Mouse (Mus musculus) lung, postnatal 0 days (tissue): Measurements from ENCODE around the gene Ints11. TPM values are rescaled to one million over a fixed set of nuclear protein-coding genes. Genes with fewer than 3 reads are reported as not detected.

Source experiments
- ATAC-seq: fragments of 200-750 bp; cut with Nextera tagmentation; 2 replicates; pipeline ENCODE4 v1.8.0; 2017; ENCODE audit warnings: moderate library complexity
- DNase-seq: peaks from one replicate; pipeline ENCODE4 v3.0.0-alpha.2; 2016; ENCODE audit warnings: low spot score
- H3K27ac ChIP-seq: fragments of 300-500 bp; sonication (generic); 2 replicates; pipeline ENCODE4 v1.5.1; 2014; ENCODE audit warnings: antibody characterized with exemption, mild to moderate bottlenecking, low read length, mixed read lengths
- H3K27me3 ChIP-seq: fragments of 300-500 bp; sonication (generic); replicated peaks from 2 replicates; pipeline ENCODE4 v1.6.1; 2014; ENCODE audit warnings: low read length, mixed read lengths; ENCODE audit not compliant: insufficient read depth
- H3K36me3 ChIP-seq: fragments of 300-500 bp; sonication (generic); 2 replicates; pipeline ENCODE4 v1.6.1; 2014; ENCODE audit warnings: low read length, mixed read lengths; ENCODE audit not compliant: insufficient read depth
- H3K4me1 ChIP-seq: fragments of 300-500 bp; sonication (generic); 2 replicates; pipeline ENCODE4 v1.6.1; 2014; ENCODE audit warnings: antibody characterized with exemption, low read depth, low read length, mixed read lengths; ENCODE audit not compliant: insufficient read depth
- H3K4me2 ChIP-seq: fragments of 300-500 bp; sonication (generic); replicated peaks from 2 replicates; pipeline ENCODE4 v1.6.1; 2014; ENCODE audit warnings: low read depth, mild to moderate bottlenecking, low read length, moderate library complexity, mixed read lengths
- H3K4me3 ChIP-seq: fragments of 300-500 bp; sonication (generic); 2 replicates; pipeline ENCODE4 v1.5.1; 2014; ENCODE audit warnings: low read depth, low read length
- H3K9ac ChIP-seq: fragments of 300-500 bp; sonication (generic); replicated peaks from 2 replicates; pipeline ENCODE4 v1.6.1; 2014; ENCODE audit warnings: low read depth, mild to moderate bottlenecking
- H3K9me3 ChIP-seq: fragments of 300-500 bp; sonication (generic); 2 replicates; pipeline ENCODE4 v1.6.1; 2016; ENCODE audit warnings: low read length, mixed read lengths
- CTCF ChIP-seq: IDR thresholded peaks from 2 replicates; pipeline ENCODE4 v1.5.1; 2016; ENCODE audit warnings: antibody characterized with exemption, mild to moderate bottlenecking
- EP300 ChIP-seq: IDR thresholded peaks from 2 replicates; pipeline ENCODE4 v1.6.1; 2016; ENCODE audit warnings: antibody characterized with exemption, mild to moderate bottlenecking, control low read depth
- WGBS: fragments of 180-500 bp; shearing (Covaris S2); extraction: QIAGEN DNeasy Blood & Tissue Kit; methylation state at CpG from one replicate; pipeline ENCODE4 v1.1.7; 2014; 5-methylcytosine and 5-hydroxymethylcytosine counted together
- polyA plus RNA-seq: library from polyadenylated mRNA; unstranded; fragments of >200 nt; fragmentation: Nextera tagmentation; extraction: Ambion mirVana; gene quantifications from 2 replicates; pipeline ENCODE4 v1.2.1, GENCODE M21; 2015

Ints11 gene
- polyA plus RNA-seq, 1 experiment from 2014 or later: 31.7 TPM

- TF ChIP-seq CTCF (peak; percentile 62), EP300 (no peak)
- Histone ChIP-seq H3K4me3 (peak overlapping the region; percentile 90), H3K4me1 (peaks cover 29% of the 10 kb centered on the region), H3K27ac (peak overlapping the region; percentile 99), H3K9me3 (no peaks in the 10 kb centered on the region), H3K9ac (peak overlapping the region; percentile 91), H3K4me2 (peak overlapping the region; percentile 97), H3K27me3 (no peaks in the 10 kb centered on the region), H3K36me3 (peaks cover 14% of the 10 kb centered on the region; the same call in 1 of the 2 replicates)
- ATAC-seq (peak; percentile 93), DNase-seq (peak; percentile 95)
- WGBS: 1% methylated on average over 43 of the region's 56 CpGs
Measured at GRCm38 (mm10) chr4:155892017-155892416, 22.7 kb downstream of the Ints11 start.

- ATAC-seq: peak; percentile 22
- Histone ChIP-seq H3K27me3 (no peaks in the 10 kb centered on the region), H3K4me3 (peak overlapping the region; percentile 90), H3K4me2 (peak overlapping the region; percentile 97), H3K9ac (peak overlapping the region; percentile 91), H3K4me1 (peaks cover 29% of the 10 kb centered on the region), H3K9me3 (no peaks in the 10 kb centered on the region), H3K27ac (peak overlapping the region; percentile 99), H3K36me3 (peaks cover 12% of the 10 kb centered on the region; the same call in 1 of the 2 replicates)
- WGBS: 5% methylated on average over 37 of the region's 37 CpGs
- no peak for TF ChIP-seq EP300
- no peak for TF ChIP-seq CTCF
- peak; percentile 48 for DNase-seq
Measured at GRCm38 (mm10) chr4:155892438-155893211, 23.3 kb downstream of the Ints11 start.

- Histone ChIP-seq H3K4me2 (peak overlapping the region; percentile 97), H3K9ac (no peak overlapping the region; the same call in 1 of the 2 replicates), H3K36me3 (peaks cover 10% of the 10 kb centered on the region; the same call in 1 of the 2 replicates), H3K9me3 (no peaks in the 10 kb centered on the region), H3K4me3 (peak overlapping the region; percentile 90; the same call in 1 of the 2 replicates), H3K27ac (no peak overlapping the region), H3K27me3 (no peaks in the 10 kb centered on the region), H3K4me1 (peaks cover 29% of the 10 kb centered on the region)
- 67% methylated on average over 8 of the region's 8 CpGs for WGBS
- ATAC-seq (no peak), DNase-seq (no peak)
- TF ChIP-seq CTCF (no peak), EP300 (no peak)
Measured at GRCm38 (mm10) chr4:155893212-155893690, 23.9 kb downstream of the Ints11 start.

GRCm38 (mm10) chr4:155894311-155894881, 25.1 kb downstream of the Ints11 start:
- Histone ChIP-seq H3K9ac (no peak overlapping the region), H3K9me3 (no peaks in the 10 kb centered on the region), H3K27ac (peak overlapping the region; percentile 71), H3K27me3 (no peaks in the 10 kb centered on the region), H3K4me2 (peak overlapping the region; percentile 97), H3K4me3 (peak overlapping the region; percentile 10; the same call in 1 of the 2 replicates), H3K36me3 (peaks cover 13% of the 10 kb centered on the region; the same call in 1 of the 2 replicates), H3K4me1 (peaks cover 29% of the 10 kb centered on the region)
- 13% methylated on average over 8 of the region's 8 CpGs for WGBS
- DNase-seq: peak; percentile 86
- ATAC-seq: peak; percentile 39
- TF ChIP-seq CTCF: peak; percentile 21; the same call in 1 of the 2 replicates
- TF ChIP-seq EP300: no peak

- peaks cover 29% of the 10 kb centered on the region for H3K4me1 ChIP-seq
- ATAC-seq (no peak), DNase-seq (peak; percentile 58)
- no peak overlapping the region for H3K4me3 ChIP-seq
- peak; percentile 22; the same call in 1 of the 2 replicates for TF ChIP-seq EP300
- TF ChIP-seq CTCF: no peak
- no peak overlapping the region; the same call in 1 of the 2 replicates for H3K9ac ChIP-seq
- peak overlapping the region; percentile 71; the same call in 1 of the 2 replicates for H3K27ac ChIP-seq
- H3K4me2 ChIP-seq: peak overlapping the region; percentile 97
- H3K36me3 ChIP-seq: peaks cover 18% of the 10 kb centered on the region; the same call in 1 of the 2 replicates
- H3K27me3 ChIP-seq: no peaks in the 10 kb centered on the region
- H3K9me3 ChIP-seq: no peaks in the 10 kb centered on the region
- WGBS: 41% methylated on average over 6 of the region's 6 CpGs
Measured at GRCm38 (mm10) chr4:155895216-155895615, 25.9 kb downstream of the Ints11 start.

GRCm38 (mm10) chr4:155895826-155896225, 26.5 kb downstream of the Ints11 start:
- Histone ChIP-seq H3K9me3 (no peaks in the 10 kb centered on the region), H3K4me3 (no peak overlapping the region), H3K36me3 (peaks cover 18% of the 10 kb centered on the region; the same call in 1 of the 2 replicates), H3K27ac (no peak overlapping the region), H3K9ac (no peak overlapping the region), H3K27me3 (no peaks in the 10 kb centered on the region), H3K4me1 (peaks cover 29% of the 10 kb centered on the region), H3K4me2 (no peak overlapping the region)
- 83% methylated on average over 4 of the region's 4 CpGs for WGBS
- DNase-seq (no peak), ATAC-seq (no peak)
- TF ChIP-seq EP300: no peak
- TF ChIP-seq CTCF: no peak
